Mouse (Mus musculus): ENCODE data around the gene Stx17.

GRCm38 (mm10) chr4:48124416-48124772, 321 bp upstream of the Stx17 start:
- no peak for TF ChIP-seq POLR2A (IDR thresholded peaks at IDR 0.05; ENCODE audit: low read depth, low read length)
- no peak for TF ChIP-seq CTCF (IDR thresholded peaks at IDR 0.05; ENCODE audit: borderline replicate concordance, insufficient read depth, low read length)

Data from embryonic fibroblast, embryonic 13.5 days (primary cell).